Mouse (Mus musculus) neural tube, embryonic 14.5 days (tissue): ENCODE results near the gene Slc16a2. TPM values are rescaled to one million over a fixed set of nuclear protein-coding genes. Genes with fewer than 3 reads are reported as not detected.

Source experiments
- ATAC-seq: fragments of 200-750 bp; cut with Nextera tagmentation; 2 replicates; pipeline ENCODE4 v1.8.0; 2017; ENCODE audit warnings: low read depth, mild to moderate bottlenecking, moderate TSS enrichment, moderate library complexity
- H3K27ac ChIP-seq: fragments of 300-500 bp; sonication (generic); 2 replicates; pipeline ENCODE4 v1.5.1; 2014; ENCODE audit warnings: low read depth, mild to moderate bottlenecking, control low read depth, low read length, moderate library complexity, mixed read lengths
- H3K27me3 ChIP-seq: fragments of 300-500 bp; sonication (generic); 2 replicates; pipeline ENCODE4 v1.6.1; 2014; ENCODE audit warnings: low read length; ENCODE audit not compliant: control insufficient read depth, insufficient read depth
- H3K36me3 ChIP-seq: fragments of 300-500 bp; sonication (generic); 2 replicates; pipeline ENCODE4 v1.6.1; 2014; ENCODE audit warnings: low read length, mixed read lengths; ENCODE audit not compliant: control insufficient read depth, insufficient read depth
- H3K4me1 ChIP-seq: fragments of 300-500 bp; sonication (generic); 2 replicates; pipeline ENCODE4 v1.6.1; 2014; ENCODE audit warnings: low read length; ENCODE audit not compliant: control insufficient read depth, insufficient read depth
- H3K4me2 ChIP-seq: fragments of 300-500 bp; sonication (generic); 2 replicates; pipeline ENCODE4 v1.6.1; 2014; ENCODE audit warnings: mild to moderate bottlenecking, low read depth, low read length, control low read depth
- H3K4me3 ChIP-seq: fragments of 300-500 bp; sonication (generic); 2 replicates; pipeline ENCODE4 v1.5.1; 2014; ENCODE audit warnings: low read depth, low read length, control low read depth, mixed read lengths
- H3K9ac ChIP-seq: fragments of 300-500 bp; sonication (generic); replicated peaks from 2 replicates; pipeline ENCODE4 v1.6.1; 2014; ENCODE audit warnings: low read depth, mild to moderate bottlenecking, control low read depth, low read length, mixed read lengths
- H3K9me3 ChIP-seq: fragments of 300-500 bp; sonication (generic); 2 replicates; pipeline ENCODE4 v1.6.1; 2016; ENCODE audit warnings: low read length; ENCODE audit not compliant: control insufficient read depth
- WGBS: fragments of 180-500 bp; shearing (Covaris S2); extraction: QIAGEN DNeasy Blood & Tissue Kit; methylation state at CpG from one replicate; pipeline ENCODE4 v1.1.7; 2014; 5-methylcytosine and 5-hydroxymethylcytosine counted together
- polyA plus RNA-seq: library from polyadenylated mRNA; unstranded; fragments of >200 nt; fragmentation: Nextera tagmentation; extraction: Ambion mirVana; gene quantifications from 2 replicates; pipeline ENCODE4 v1.2.1, GENCODE M21; 2014

Gene Slc16a2
- polyA plus RNA-seq, 1 experiment from 2014 or later, result 25.2 TPM

DNA sequence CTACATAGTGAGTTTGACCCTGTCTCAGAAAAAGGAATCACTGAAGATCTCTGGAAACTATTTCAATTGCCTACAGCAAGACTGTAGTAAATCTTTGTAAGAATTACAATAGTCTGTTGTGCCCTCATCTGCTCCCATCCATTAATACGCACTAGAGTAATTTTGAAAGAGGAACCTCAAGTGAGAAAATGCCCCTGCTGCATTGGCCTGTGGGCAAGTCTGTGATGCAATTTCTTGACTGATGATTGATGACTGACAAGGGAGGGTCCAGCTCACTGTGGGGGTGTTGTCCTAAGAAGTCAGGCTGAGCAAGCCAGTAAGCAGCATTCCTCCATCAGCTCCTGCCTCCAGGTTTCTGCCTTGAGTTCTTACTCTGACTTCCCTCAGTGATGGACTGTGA, 75.6 kb downstream of the Slc16a2 start:
- H3K4me1 ChIP-seq, result 0 out of 2 replicates have a peak, but pooled peaks cover 4% of the 10 kb centered on the region
- no peak for ATAC-seq
- H3K4me3 ChIP-seq, result no peak overlapping the region
- H3K36me3 ChIP-seq, result no peaks in the 10 kb centered on the region
- peaks cover under 1% of the 10 kb centered on the region; the same call in 1 of the 2 replicates for H3K27me3 ChIP-seq
- no peak overlapping the region for H3K9ac ChIP-seq
- H3K9me3 ChIP-seq, result no peaks in the 10 kb centered on the region
- H3K27ac ChIP-seq, result no peak overlapping the region
- H3K4me2 ChIP-seq, result no peak overlapping the region
- 76% methylated on average over 1 of the region's 1 CpGs for WGBS

DNA sequence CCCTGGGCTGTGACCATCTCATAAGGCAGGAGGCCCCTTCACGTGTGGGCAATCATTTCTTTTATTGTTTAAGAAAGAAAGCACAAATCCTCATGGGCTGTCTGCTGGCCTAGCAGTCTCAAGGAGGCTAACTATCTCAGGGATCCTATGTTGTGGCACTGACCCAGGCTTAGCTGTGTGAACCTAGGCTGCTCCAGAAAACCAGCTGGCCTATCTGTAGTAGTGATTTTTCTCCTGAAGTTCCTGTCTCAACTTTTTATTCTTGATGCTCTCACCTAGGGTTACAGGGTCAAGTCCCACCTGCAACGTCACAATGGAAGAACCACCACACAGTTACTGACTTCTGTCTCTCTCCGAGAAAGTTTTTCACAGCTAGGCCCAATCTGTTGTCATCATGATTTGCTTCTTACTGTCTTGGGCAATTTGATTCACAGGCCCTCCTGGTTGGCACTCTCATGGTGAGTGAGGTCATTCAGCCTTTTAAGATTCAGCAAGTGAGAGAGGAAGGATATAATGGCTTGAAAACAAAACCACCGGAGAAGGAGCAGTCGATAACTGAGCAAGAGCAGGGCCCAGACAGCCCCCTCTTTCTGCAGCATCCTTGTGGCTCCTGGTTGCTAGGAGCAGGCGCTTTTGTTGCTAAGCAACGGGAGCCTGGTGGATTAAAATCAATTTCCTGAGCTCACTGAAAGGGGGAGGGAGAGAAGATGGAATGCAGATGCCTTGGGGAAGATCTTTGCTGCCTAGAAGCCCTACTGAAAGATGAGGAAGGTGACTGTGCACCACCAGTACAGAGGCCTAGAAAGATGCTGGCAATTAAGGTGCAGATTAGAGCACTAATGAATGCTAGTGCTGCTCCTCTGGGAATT, 77.4 kb downstream of the Slc16a2 start:
- peaks cover 2% of the 10 kb centered on the region; the same call in 1 of the 2 replicates for H3K27me3 ChIP-seq
- no peaks in the 10 kb centered on the region for H3K9me3 ChIP-seq
- H3K27ac ChIP-seq, result peak overlapping the region; percentile 53; the same call in 1 of the 2 replicates
- no peak overlapping the region for H3K4me3 ChIP-seq
- no peak overlapping the region for H3K4me2 ChIP-seq
- WGBS, result 23% methylated on average over 7 of the region's 7 CpGs
- H3K36me3 ChIP-seq, result no peaks in the 10 kb centered on the region
- H3K9ac ChIP-seq, result no peak overlapping the region
- peak; percentile 96 for ATAC-seq
- H3K4me1 ChIP-seq, result 0 out of 2 replicates have a peak, but pooled peaks cover 4% of the 10 kb centered on the region

- Histone ChIP-seq H3K9me3 (no peaks in the 10 kb centered on the region), H3K4me2 (no peak overlapping the region), H3K4me1 (0 out of 2 replicates have a peak, but pooled peaks cover 4% of the 10 kb centered on the region), H3K36me3 (no peaks in the 10 kb centered on the region), H3K9ac (no peak overlapping the region), H3K4me3 (no peak overlapping the region), H3K27ac (no peak overlapping the region), H3K27me3 (peaks cover 2% of the 10 kb centered on the region; the same call in 1 of the 2 replicates)
- WGBS, result 66% methylated on average over 2 of the region's 2 CpGs
- ATAC-seq, result no peak
Measured at GRCm38 (mm10) chrX:103742057-103742315, 79.8 kb downstream of the Slc16a2 start.

GRCm38 (mm10) chrX:103741215-103742056, 80.3 kb downstream of the Slc16a2 start:
- Histone ChIP-seq H3K4me2 (no peak overlapping the region), H3K9me3 (no peaks in the 10 kb centered on the region), H3K27me3 (peaks cover 5% of the 10 kb centered on the region; the same call in 1 of the 2 replicates), H3K9ac (no peak overlapping the region), H3K4me3 (no peak overlapping the region), H3K27ac (no peak overlapping the region), H3K4me1 (0 out of 2 replicates have a peak, but pooled peaks cover 4% of the 10 kb centered on the region), H3K36me3 (no peaks in the 10 kb centered on the region)
- no peak for ATAC-seq
- 65% methylated on average over 12 of the region's 13 CpGs for WGBS

DNA sequence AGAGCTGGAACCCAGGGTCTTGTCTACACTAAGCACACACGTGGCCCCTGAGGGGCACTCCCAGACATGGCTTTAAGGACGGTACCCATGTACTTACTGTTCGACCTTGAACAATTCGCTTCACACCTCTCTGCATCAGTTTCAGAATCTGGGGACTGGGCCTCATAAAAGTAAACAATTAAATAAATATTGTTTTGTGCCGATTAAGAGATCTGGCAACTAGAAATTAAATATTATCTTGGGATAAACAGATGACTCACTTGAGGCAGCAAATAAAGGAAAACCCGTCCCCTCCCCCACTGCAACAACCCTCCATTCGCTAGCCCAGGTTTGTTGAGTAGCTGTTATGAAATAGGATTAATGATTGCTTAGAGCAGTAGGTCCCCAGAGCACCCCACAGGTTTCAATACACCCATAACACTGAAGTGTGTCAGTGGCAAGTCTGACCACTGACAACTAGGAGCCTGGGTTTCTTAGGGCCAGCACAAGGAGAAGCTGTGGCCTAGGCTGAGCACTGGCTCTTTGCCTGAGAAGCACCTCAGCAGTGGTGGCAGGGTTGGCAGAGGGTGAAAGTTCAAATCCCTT, 87.7 kb downstream of the Slc16a2 start:
- no peaks in the 10 kb centered on the region for H3K4me1 ChIP-seq
- 81% methylated on average over 7 of the region's 7 CpGs for WGBS
- no peaks in the 10 kb centered on the region for H3K9me3 ChIP-seq
- H3K27ac ChIP-seq, result no peak overlapping the region
- no peak overlapping the region for H3K4me2 ChIP-seq
- peaks cover 9% of the 10 kb centered on the region for H3K27me3 ChIP-seq
- H3K4me3 ChIP-seq, result no peak overlapping the region
- no peak overlapping the region for H3K9ac ChIP-seq
- peak; percentile 34; the same call in 1 of the 2 replicates for ATAC-seq
- H3K36me3 ChIP-seq, result no peaks in the 10 kb centered on the region

GRCm38 (mm10) chrX:103733091-103733490, 88.7 kb downstream of the Slc16a2 start:
- Histone ChIP-seq H3K9me3 (no peaks in the 10 kb centered on the region), H3K4me1 (no peaks in the 10 kb centered on the region), H3K4me3 (no peak overlapping the region), H3K36me3 (no peaks in the 10 kb centered on the region), H3K27me3 (peaks cover 9% of the 10 kb centered on the region), H3K27ac (no peak overlapping the region), H3K4me2 (no peak overlapping the region), H3K9ac (no peak overlapping the region)
- ATAC-seq, result no peak
- 85% methylated on average over 4 of the region's 4 CpGs for WGBS

DNA sequence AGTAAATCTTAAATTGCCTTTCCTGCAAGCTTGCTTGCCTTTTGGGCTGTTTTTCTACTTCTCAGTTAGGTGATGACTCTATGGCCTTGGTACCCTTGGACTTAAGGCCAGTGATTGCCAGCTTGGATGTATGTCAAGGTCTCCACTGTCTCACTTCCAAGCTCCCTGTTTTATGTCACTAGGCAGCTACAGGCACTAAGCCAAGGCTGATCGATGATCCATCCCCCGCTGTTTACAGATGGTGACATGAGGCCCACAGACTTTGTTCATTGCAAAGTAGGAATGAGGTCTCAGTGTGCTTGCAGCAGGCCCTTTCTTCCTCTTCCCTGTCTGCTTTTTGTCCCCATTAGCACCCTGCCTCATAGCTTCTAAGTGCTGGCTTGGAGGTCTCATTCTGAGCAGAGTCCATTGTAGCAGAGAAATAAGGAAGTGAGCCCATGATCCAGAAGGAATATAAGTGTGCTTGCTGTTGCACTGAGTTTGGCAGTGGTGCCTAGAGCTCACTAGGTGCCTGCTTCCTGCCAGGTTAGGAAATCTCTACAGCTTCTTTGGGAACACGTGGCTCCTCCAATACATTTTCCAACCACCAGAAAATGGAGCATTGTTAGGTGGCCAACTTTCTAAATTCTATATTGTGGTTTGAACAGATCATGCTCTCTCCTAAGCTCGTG, 89.6 kb downstream of the Slc16a2 start:
- no peak for ATAC-seq
- peaks cover 9% of the 10 kb centered on the region for H3K27me3 ChIP-seq
- H3K4me2 ChIP-seq, result no peak overlapping the region
- H3K4me1 ChIP-seq, result no peaks in the 10 kb centered on the region
- H3K4me3 ChIP-seq, result no peak overlapping the region
- H3K9me3 ChIP-seq, result no peaks in the 10 kb centered on the region
- 65% methylated on average over 4 of the region's 4 CpGs for WGBS
- no peak overlapping the region for H3K27ac ChIP-seq
- no peaks in the 10 kb centered on the region for H3K36me3 ChIP-seq
- H3K9ac ChIP-seq, result no peak overlapping the region

DNA sequence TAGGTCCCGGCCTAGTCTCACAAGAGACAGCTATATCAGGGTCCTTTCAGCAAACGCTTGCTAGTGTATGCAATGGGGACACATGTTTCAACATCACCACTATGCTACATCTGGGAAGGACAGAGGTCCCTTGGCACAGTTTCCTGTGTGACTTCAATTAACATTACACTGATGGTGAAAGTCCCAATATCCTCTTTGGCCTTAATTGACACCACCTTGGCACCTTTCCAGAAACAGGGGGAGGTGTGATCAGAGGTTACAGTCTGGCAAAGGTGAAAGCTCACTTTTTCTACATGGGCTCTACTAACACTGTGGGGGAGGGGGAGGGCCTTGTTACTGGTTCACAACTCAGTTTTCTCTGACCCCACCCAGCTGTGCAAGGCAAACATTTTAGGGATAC, 99.3 kb downstream of the Slc16a2 start:
- Histone ChIP-seq H3K4me2 (no peak overlapping the region), H3K27ac (no peak overlapping the region), H3K9me3 (no peaks in the 10 kb centered on the region), H3K36me3 (no peaks in the 10 kb centered on the region), H3K9ac (no peak overlapping the region), H3K27me3 (peaks cover 3% of the 10 kb centered on the region; the same call in 1 of the 2 replicates), H3K4me1 (no peaks in the 10 kb centered on the region), H3K4me3 (no peak overlapping the region)
- WGBS, result 84% methylated on average over 2 of the region's 2 CpGs
- no peak for ATAC-seq
